Mouse (Mus musculus): Measurements from ENCODE around the gene Mad2l2.

DNA sequence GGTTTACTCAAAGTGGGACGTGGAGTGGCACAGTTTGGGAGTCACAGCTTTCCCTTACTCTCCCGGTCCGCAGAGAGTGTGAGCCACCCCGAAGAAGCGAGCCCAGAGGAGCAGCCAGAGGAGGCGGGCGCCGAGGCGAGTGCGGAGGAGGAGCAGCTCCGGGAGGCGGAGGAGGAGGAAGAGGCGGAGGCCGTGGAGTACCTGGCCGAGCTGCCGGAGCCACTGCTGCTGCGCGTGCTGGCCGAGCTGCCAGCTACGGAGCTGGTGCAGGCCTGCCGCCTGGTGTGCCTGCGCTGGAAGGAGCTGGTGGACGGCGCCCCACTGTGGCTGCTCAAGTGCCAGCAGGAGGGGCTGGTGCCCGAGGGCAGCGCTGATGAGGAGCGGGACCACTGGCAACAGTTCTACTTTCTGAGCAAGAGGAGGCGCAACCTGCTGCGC is 33.8 kb downstream of the Mad2l2 start:
- TF ChIP-seq CTCF (IDR thresholded peaks at IDR 0.05; ENCODE audit: low read depth) (peak; percentile 83), EP300 (IDR thresholded peaks at IDR 0.05; ENCODE audit: low read depth) (no peak)

All from liver, postnatal 0 days (tissue).